Mouse (Mus musculus) B cell, adult 67 days (primary cell): ENCODE measurements around the gene Rbbp7. TPM values are rescaled to one million over a fixed set of nuclear protein-coding genes. Genes with fewer than 3 reads are reported as not detected.

Experiments
- total RNA-seq, 2 experiments: library from RNA; stranded (reverse); gene quantifications; 4 replicates each; pipeline ENCODE4 v1.2.4; 2023

Rbbp7 gene
- 100 to 1,000 TPM in 1 of 2 experiments, 10 to 100 TPM in 1; 97.8 to 105 TPM for total RNA-seq

DNA sequence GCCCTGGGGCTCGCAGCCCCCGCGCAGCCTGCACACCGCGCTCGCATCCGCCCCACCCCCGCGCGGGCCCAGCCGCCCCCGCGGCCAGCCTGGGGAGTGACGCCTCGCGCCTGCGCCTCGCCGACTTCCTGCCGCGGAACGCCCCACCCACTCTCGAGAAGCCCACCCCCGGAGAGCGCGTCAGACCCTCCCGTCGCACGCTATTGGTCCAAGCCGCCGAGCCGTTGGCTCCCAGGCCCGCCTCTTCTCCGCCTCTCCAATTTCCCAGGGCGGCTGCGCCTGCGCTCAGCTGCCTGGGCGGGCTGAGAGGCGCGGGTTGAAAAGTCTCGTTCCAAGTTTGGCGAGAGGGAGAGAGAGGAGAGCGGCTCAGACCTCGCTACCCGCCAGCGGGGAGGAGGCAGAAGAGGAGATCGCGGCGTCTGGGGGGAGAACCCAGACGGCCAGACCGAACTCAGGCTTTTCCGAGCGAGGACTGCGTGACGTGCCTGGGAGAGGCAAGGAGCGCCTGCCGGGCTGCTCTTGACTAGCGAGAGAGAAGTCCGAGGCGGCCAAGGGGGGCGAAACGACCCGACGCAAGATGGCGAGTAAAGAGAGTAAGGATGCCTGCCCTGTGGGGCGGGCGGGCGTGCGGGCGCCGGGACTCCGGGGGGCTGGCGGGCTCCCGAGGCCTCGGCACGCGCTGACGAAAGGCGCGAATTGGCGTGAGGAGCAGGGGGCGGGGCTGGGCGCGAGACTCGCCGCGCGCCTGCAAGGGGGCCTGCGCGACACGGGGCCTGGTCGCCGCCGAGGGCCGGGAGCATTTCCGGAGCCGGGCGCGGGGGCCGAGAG, at the start of gene Rbbp7:
TSS of gene Rbbp7 (plus strand) at position 288 of the 828 bp plus-strand sequence.

Other genes starting within 250 kb of the Rbbp7 start
- gene Reps2, start 116.8 kb upstream of the Rbbp7 start, total RNA-seq = under 1 TPM in 1 of 2 experiments, not detected in 1; 0.39 TPM
- 10 to 100 TPM; 25.4 to 26.9 TPM for gene Txlng, start 69.1 kb downstream of the Rbbp7 start, total RNA-seq
- gene Syap1, start 128.0 kb downstream of the Rbbp7 start, total RNA-seq = 10 to 100 TPM; 28.1 to 28.6 TPM
- gene Ctps2, start 140.8 kb downstream of the Rbbp7 start, total RNA-seq = 100 to 1,000 TPM; 116 to 162 TPM
- gene S100g, start 204.2 kb downstream of the Rbbp7 start, total RNA-seq = not detected